Mouse (Mus musculus) G1E (cell line): Measurements from ENCODE around the gene Hist1h4a.

Source experiments
- CTCF ChIP-seq: IDR thresholded peaks from 2 replicates; pipeline ENCODE4 v1.5.1; 2012; ENCODE audit warnings: low read depth, low read length, inconsistent platforms, mixed read lengths
- GATA1 ChIP-seq: IDR thresholded peaks from 2 replicates; pipeline ENCODE4 v1.6.1; 2012; ENCODE audit warnings: borderline replicate concordance, low read length, inconsistent platforms, mixed read lengths

GRCm38 (mm10) chr13:23763242-23763585, 2.2 kb upstream of the Hist1h4a start:
- no peak for TF ChIP-seq CTCF
- no peak for TF ChIP-seq GATA1
